Mouse (Mus musculus): ENCODE data around the gene Dscam.

DNA sequence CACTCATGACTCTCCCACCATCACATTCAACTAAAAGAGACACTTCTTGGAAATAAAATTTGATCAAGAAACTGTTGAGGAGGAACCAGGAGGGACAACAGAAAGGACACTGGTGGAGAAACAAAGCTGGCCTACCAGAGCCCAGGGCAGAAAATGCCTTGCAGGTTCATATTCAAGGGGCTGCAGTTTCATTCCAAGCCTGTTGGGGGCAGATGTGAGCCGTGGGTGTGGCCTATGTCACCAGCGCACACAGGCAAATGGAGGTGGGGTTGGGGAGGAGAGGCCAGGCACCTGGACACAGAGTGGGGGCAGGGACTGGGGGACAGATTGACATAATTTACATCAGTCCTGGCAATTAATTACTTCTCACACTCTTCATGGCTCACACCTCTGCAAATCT is 452.3 kb downstream of the Dscam start:
- no peak for TF ChIP-seq POLR2A (IDR thresholded peaks at IDR 0.05; ENCODE audit: extremely low read depth, insufficient read depth, low read length)
- TF ChIP-seq CTCF (IDR thresholded peaks at IDR 0.05; ENCODE audit: low read depth, low read length): peak; percentile 65
